9 mouse cellular contexts compared by ENCODE assay signal in genomic region chr3:83767121-83767520, GRCm38 (mm10). TPM values are rescaled to one million over a fixed set of nuclear protein-coding genes. Genes with fewer than 3 reads are reported as not detected.
DNase-seq lines count a peak whose midpoint lies in the region; ATAC-seq and TF ChIP-seq lines count a peak whose summit lies in the region.
"Had no signal": no experiment of that assay in that cellular context is flagged by ENCODE, and none has a peak within 500 bp of the region (broad histone marks: within the 10 kb centered on the region; RNA-seq: fewer than 3 reads in every experiment).

No protein-coding gene starts in this region.

- peaks cover 64% of the 10 kb centered on the region for H3K27me3 ChIP-seq in heart, embryonic 14.5 days (ENCODE audit: control insufficient read depth, insufficient read depth, low read length)
- no peaks in the 10 kb centered on the region; the same call in 1 of the 2 replicates for H3K27me3 ChIP-seq in hindbrain, embryonic 11.5 days (ENCODE audit: control insufficient read depth, insufficient read depth, low read length)
- H3K27me3 ChIP-seq in midbrain, embryonic 10.5 days (ENCODE audit: low read depth, poor library complexity, severe bottlenecking), result peaks cover 31% of the 10 kb centered on the region

- peak overlapping the region; percentile 52 to 68 for H3K4me3 ChIP-seq in heart, embryonic 14.5 days (ENCODE audit: control insufficient read depth in 1 of 2, insufficient read depth in 1 of 2, low read depth in 1 of 2, low read length in 2 of 2)
- H3K4me3 ChIP-seq in hindbrain, embryonic 11.5 days (ENCODE audit: low read depth, low read length), result peak overlapping the region; percentile 67
- H3K4me3 ChIP-seq in midbrain, embryonic 10.5 days, result peak overlapping the region; percentile 81

- ATAC-seq in heart, embryonic 14.5 days (ENCODE audit: insufficient number of reproducible peaks, insufficient read depth, low FRiP score, low read depth), result no peak
- ATAC-seq in hindbrain, embryonic 11.5 days (ENCODE audit: low FRiP score), result no peak
- ATAC-seq in granulocyte monocyte progenitor cell, adult 5-6 weeks (replicated peaks; ENCODE audit: poor library complexity, severe bottlenecking), result no peak

- H3K27ac ChIP-seq in heart, embryonic 14.5 days (replicated peaks in 1 of 2; ENCODE audit: control insufficient read depth in 1 of 2, insufficient read depth in 1 of 2, low read depth in 2 of 2, low read length in 2 of 2), result no peak overlapping the region
- H3K27ac ChIP-seq in hindbrain, embryonic 11.5 days (ENCODE audit: low read depth, low read length), result 0 out of 2 replicates have a peak overlapping the region, but pooled peaks have one; percentile 67
- peak overlapping the region; percentile 94 for H3K27ac ChIP-seq in midbrain, embryonic 10.5 days (replicated peaks)

- TF ChIP-seq POLR2A in brain, embryonic 14.5 days (IDR thresholded peaks at IDR 0.05; ENCODE audit: borderline replicate concordance, extremely low read depth, insufficient read depth, insufficient read length, poor library complexity, severe bottlenecking), result no peak

- 13% methylated on average over 10 of the region's 10 CpGs for WGBS in heart, embryonic 14.5 days
- 1% methylated on average over 9 of the region's 10 CpGs for WGBS in hindbrain, embryonic 11.5 days
- 2% methylated on average over 10 of the region's 10 CpGs for WGBS in midbrain, embryonic 10.5 days

- H3K4me2 ChIP-seq in heart, embryonic 14.5 days (ENCODE audit: low read length), result peak overlapping the region; percentile 97
- H3K4me2 ChIP-seq in hindbrain, embryonic 11.5 days (replicated peaks; ENCODE audit: low read depth, low read length), result peak overlapping the region; percentile 89

- H3K9me3 ChIP-seq in heart, embryonic 14.5 days (ENCODE audit: control insufficient read depth, low read length), result no peaks in the 10 kb centered on the region
- no peaks in the 10 kb centered on the region for H3K9me3 ChIP-seq in hindbrain, embryonic 11.5 days (ENCODE audit: control insufficient read depth, low read length)
- no peaks in the 10 kb centered on the region for H3K9me3 ChIP-seq in midbrain, embryonic 10.5 days (replicated peaks)

- H3K4me1 ChIP-seq in heart, embryonic 14.5 days (ENCODE audit: control insufficient read depth in 2 of 2, insufficient read depth in 2 of 2, low read length in 2 of 2), result peaks cover 7 to 13% of the 10 kb centered on the region in 2 experiments; a peak in 3 of 4 replicates
- H3K4me1 ChIP-seq in hindbrain, embryonic 11.5 days (replicated peaks; ENCODE audit: control insufficient read depth, insufficient read depth, low read length), result peaks cover 6% of the 10 kb centered on the region
- peaks cover 69% of the 10 kb centered on the region for H3K4me1 ChIP-seq in midbrain, embryonic 10.5 days

- no peak for TF ChIP-seq CTCF in brain, embryonic 14.5 days (IDR thresholded peaks at IDR 0.05; ENCODE audit: borderline replicate concordance, extremely low read depth, insufficient read depth, insufficient read length)

- H3K36me3 ChIP-seq in heart, embryonic 14.5 days (ENCODE audit: control insufficient read depth, insufficient read depth, low read length), result no peaks in the 10 kb centered on the region
- H3K36me3 ChIP-seq in hindbrain, embryonic 11.5 days (ENCODE audit: control insufficient read depth, insufficient read depth, low read length), result no peaks in the 10 kb centered on the region
- peaks cover 30% of the 10 kb centered on the region for H3K36me3 ChIP-seq in midbrain, embryonic 10.5 days

- H3K9ac ChIP-seq in heart, embryonic 14.5 days (ENCODE audit: low read length), result peak overlapping the region; percentile 72
- H3K9ac ChIP-seq in hindbrain, embryonic 11.5 days (ENCODE audit: low read depth, low read length), result peak overlapping the region; percentile 84

- no peak for DNase-seq in heart, adult 18-20 months
- DNase-seq in brain, embryonic 14.5 days (ENCODE audit: low read depth), result peak; percentile 29
- no peak for DNase-seq in hindbrain, embryonic 11.5 days (ENCODE audit: low spot score)
- no peak for DNase-seq in midbrain, embryonic 10.5 days (ENCODE audit: low spot score)
- no peak for DNase-seq in frontal cortex, postnatal 14 days (ENCODE audit: low spot score in 2 of 2)
- DNase-seq in spleen, postnatal 14 days (ENCODE audit: low spot score in 2 of 2), result no peak

RNA-seq across cellular contexts. Expression of gene Sfrp2, which starts 1.0 kb away (rescaled TPM):
- 132 and 181 TPM in 2 replicates for polyA plus RNA-seq in heart, embryonic 14.5 days (2014; fragmentation: Nextera tagmentation; extraction: Ambion mirVana)
- total RNA-seq in heart, adult 18-20 months (2021), result 1 to 10 TPM; 4.8 to 4.9 TPM
- polyA plus RNA-seq in brain, embryonic 14.5 days (2012; rRNA removed), result 88.4 and 106 TPM in 2 replicates
- polyA plus RNA-seq in hindbrain, embryonic 11.5 days (2014; fragmentation: Nextera tagmentation; extraction: Ambion mirVana), result 94.1 and 94.4 TPM in 2 replicates
- 129 and 187 TPM in 2 replicates for polyA plus RNA-seq in midbrain, embryonic 10.5 days (2016; fragmentation: Nextera tagmentation; extraction: Ambion mirVana)
- not detected in 2 replicates for total RNA-seq in granulocyte monocyte progenitor cell, adult 5-6 weeks (2014; fragmentation: Nextera tagmentation)
- not detected in 2 replicates for total RNA-seq in granulocyte monocyte progenitor cell, adult 5-6 weeks (2017)
- total RNA-seq: neutrophil, adult 5-6 weeks had no signal

Comparison
In these comparisons a context has a peak if more than half of its experiments do, and no peak if none do; other contexts are left out.
1. H3K27ac ChIP-seq: peak in hindbrain, embryonic 11.5 days (single experiment) and midbrain, embryonic 10.5 days (single experiment); none in heart, embryonic 14.5 days (0 of 2).
2. Peak in every context shown above with its lines, with median percentiles within 50 percentile points of each other: H3K4me3 ChIP-seq.